Comparison of ENCODE assay signal across 18 mouse cellular contexts in genomic region chr9:87824691-87825230, GRCm38 (mm10).
A peak's percentile ranks its signal among the peaks of the same experiment; 100 is the strongest.
DNase-seq lines count a peak whose midpoint lies in the region; ATAC-seq and TF ChIP-seq lines count a peak whose summit lies in the region.
"Had no signal": no experiment of that assay in that cellular context is flagged by ENCODE, and none has a peak within 500 bp of the region (broad histone marks: within the 10 kb centered on the region; RNA-seq: fewer than 3 reads in every experiment).

No protein-coding gene starts in this region.

- H3K9ac ChIP-seq in embryonic facial prominence, embryonic 14.5 days (ENCODE audit: low read depth, low read length): no peak overlapping the region
- H3K9ac ChIP-seq in forebrain, postnatal 0 days: no peak overlapping the region
- H3K9ac ChIP-seq: forebrain, embryonic 13.5 days; hindbrain, embryonic 14.5 days had no signal

- H3K36me3 ChIP-seq in embryonic facial prominence, embryonic 14.5 days (ENCODE audit: control insufficient read depth, insufficient read depth, low read length): no peaks in the 10 kb centered on the region
- H3K36me3 ChIP-seq in limb, embryonic 10.5 days: no peaks in the 10 kb centered on the region
- H3K36me3 ChIP-seq in forebrain, postnatal 0 days (ENCODE audit: insufficient read depth): no peaks in the 10 kb centered on the region
- H3K36me3 ChIP-seq: heart, embryonic 10.5 days had no signal

- TF ChIP-seq CTCF in forebrain, postnatal 0 days (IDR thresholded peaks at IDR 0.05; ENCODE audit: low read depth): no peak

- intact Hi-C loops in heart, postnatal 14 days (cut with DNase I): no loop called here

- no peak overlapping the region for H3K4me3 ChIP-seq in embryonic facial prominence, embryonic 14.5 days (ENCODE audit: low read depth, low read length)
- H3K4me3 ChIP-seq in limb, embryonic 10.5 days: no peak overlapping the region
- no peak overlapping the region for H3K4me3 ChIP-seq in forebrain, postnatal 0 days (ENCODE audit: low read depth, low read length)
- H3K4me3 ChIP-seq: forebrain, embryonic 13.5 days; heart, embryonic 10.5 days had no signal

- no peaks in the 10 kb centered on the region for H3K4me1 ChIP-seq in embryonic facial prominence, embryonic 14.5 days (ENCODE audit: control insufficient read depth, insufficient read depth, low read length)
- peaks cover 17% of the 10 kb centered on the region for H3K4me1 ChIP-seq in limb, embryonic 10.5 days
- H3K4me1 ChIP-seq in forebrain, postnatal 0 days (ENCODE audit: insufficient read depth): no peaks in the 10 kb centered on the region
- H3K4me1 ChIP-seq: forebrain, embryonic 13.5 days; heart, embryonic 10.5 days had no signal

- H3K9me3 ChIP-seq in embryonic facial prominence, embryonic 14.5 days (ENCODE audit: control insufficient read depth, low read length): no peaks in the 10 kb centered on the region
- no peaks in the 10 kb centered on the region for H3K9me3 ChIP-seq in limb, embryonic 10.5 days (replicated peaks)
- no peaks in the 10 kb centered on the region for H3K9me3 ChIP-seq in forebrain, postnatal 0 days (ENCODE audit: low read length)
- H3K9me3 ChIP-seq: forebrain, embryonic 13.5 days; heart, embryonic 10.5 days had no signal

- H3K27me3 ChIP-seq in embryonic facial prominence, embryonic 14.5 days (replicated peaks; ENCODE audit: control insufficient read depth, insufficient read depth, low read length): no peaks in the 10 kb centered on the region
- H3K27me3 ChIP-seq in limb, embryonic 10.5 days (ENCODE audit: low read depth, poor library complexity, severe bottlenecking): peaks cover 19% of the 10 kb centered on the region
- H3K27me3 ChIP-seq in forebrain, postnatal 0 days (ENCODE audit: insufficient read depth, low read length): no peaks in the 10 kb centered on the region
- H3K27me3 ChIP-seq: forebrain, embryonic 13.5 days had no signal

- no peak for ATAC-seq in embryonic facial prominence, embryonic 14.5 days (ENCODE audit: low read depth)
- ATAC-seq in forebrain, postnatal 0 days: no peak
- ATAC-seq: activated CD4-positive, CD25-positive, alpha-beta regulatory T cell, adult 4 months; forebrain, embryonic 13.5 days; intestine, embryonic 16.5 days had no signal

- DNase-seq in heart, adult 11 months: peak; percentile 72
- no peak for DNase-seq in heart, postnatal 14 days
- peak; percentile 19 for DNase-seq in embryonic facial prominence, embryonic 14.5 days (ENCODE audit: low spot score)
- DNase-seq in limb, embryonic 10.5 days (ENCODE audit: low spot score): peak; percentile 76
- DNase-seq in forebrain, postnatal 0 days: no peak
- no peak for DNase-seq in layer of hippocampus, adult 18-20 months (ENCODE audit: low spot score in 2 of 2)
- no peak for DNase-seq in cerebellum, adult 11 months
- DNase-seq: adrenal gland, postnatal 14 days; cerebellum, adult 2 months; cerebellum, postnatal 14 days; gastrocnemius, postnatal 36 days; heart, adult 18-20 months; heart, postnatal 10 days had no signal

- WGBS in embryonic facial prominence, embryonic 14.5 days: 39% methylated on average over 8 of the region's 8 CpGs
- WGBS in limb, embryonic 10.5 days: 27% methylated on average over 8 of the region's 8 CpGs
- WGBS in forebrain, postnatal 0 days: 85% methylated on average over 8 of the region's 8 CpGs

- H3K4me2 ChIP-seq in embryonic facial prominence, embryonic 14.5 days (ENCODE audit: low read depth, low read length): no peak overlapping the region
- H3K4me2 ChIP-seq in forebrain, postnatal 0 days (ENCODE audit: low read depth): no peak overlapping the region
- H3K4me2 ChIP-seq: forebrain, embryonic 13.5 days; hindbrain, embryonic 14.5 days had no signal

- H3K27ac ChIP-seq in embryonic facial prominence, embryonic 14.5 days (replicated peaks; ENCODE audit: low read depth, low read length): no peak overlapping the region
- no peak overlapping the region for H3K27ac ChIP-seq in limb, embryonic 10.5 days
- H3K27ac ChIP-seq in forebrain, postnatal 0 days (ENCODE audit: low read depth, low read length): no peak overlapping the region
- H3K27ac ChIP-seq: forebrain, embryonic 13.5 days; heart, embryonic 10.5 days; hindbrain, embryonic 14.5 days had no signal

Comparison
In these comparisons a context has a peak if more than half of its experiments do, and no peak if none do; other contexts are left out.
1. DNase-seq: peak in heart, adult 11 months (single experiment), embryonic facial prominence, embryonic 14.5 days (single experiment) and limb, embryonic 10.5 days (single experiment); none in heart, postnatal 14 days (0 of 2), forebrain, postnatal 0 days (single experiment), layer of hippocampus, adult 18-20 months (0 of 2) and cerebellum, adult 11 months (single experiment).